ENCODE assay signal across 20 mouse cellular contexts in the genomic region with DNA sequence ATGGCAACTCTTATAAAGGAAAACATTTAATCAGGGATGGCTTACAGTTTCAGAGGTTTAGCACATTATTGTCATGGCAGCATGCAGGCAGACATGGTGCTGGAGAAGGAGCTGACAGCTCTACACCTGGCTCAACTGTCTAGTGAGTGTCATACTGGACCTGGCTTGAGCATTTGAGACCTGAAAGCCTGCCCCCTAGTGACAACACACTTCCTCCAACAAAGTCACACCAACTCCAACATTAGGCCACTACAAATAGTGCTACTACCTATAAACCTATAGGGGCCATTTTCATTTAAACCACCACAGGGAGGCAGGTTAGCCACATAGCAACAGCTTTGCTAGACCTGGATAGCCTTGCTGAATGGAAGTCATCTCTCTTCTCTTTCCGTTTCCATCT. TPM values are rescaled to one million over a fixed set of nuclear protein-coding genes. Genes with fewer than 3 reads are reported as not detected.
DNase-seq lines count a peak whose midpoint lies in the region; ATAC-seq and TF ChIP-seq lines count a peak whose summit lies in the region.
"Had no signal": no experiment of that assay in that cellular context is flagged by ENCODE, and none has a peak within 500 bp of the region (broad histone marks: within the 10 kb centered on the region; RNA-seq: fewer than 3 reads in every experiment).

No protein-coding gene starts in this region.

- TF ChIP-seq POLR2A in liver, adult 2 months (IDR thresholded peaks at IDR 0.05; ENCODE audit: extremely low read depth, insufficient read depth, low read length) = no peak

- H3K27ac ChIP-seq in heart, embryonic 10.5 days = no peak overlapping the region
- H3K27ac ChIP-seq in liver, adult 2 months (replicated peaks; ENCODE audit: insufficient read depth, low read depth, low read length) = no peak overlapping the region
- no peak overlapping the region for H3K27ac ChIP-seq in liver, embryonic 12.5 days
- H3K27ac ChIP-seq: embryonic facial prominence, embryonic 13.5 days; limb, embryonic 10.5 days; macrophage; midbrain, embryonic 12.5 days; neural tube, embryonic 13.5 days had no signal

- H3K4me1 ChIP-seq in heart, embryonic 10.5 days = peaks cover 7% of the 10 kb centered on the region; the same call in 1 of the 2 replicates
- H3K4me1 ChIP-seq in liver, adult 2 months (ENCODE audit: control insufficient read depth, insufficient read depth, low read length) = no peaks in the 10 kb centered on the region
- no peaks in the 10 kb centered on the region for H3K4me1 ChIP-seq in liver, embryonic 12.5 days
- H3K4me1 ChIP-seq: embryonic facial prominence, embryonic 13.5 days; limb, embryonic 10.5 days; midbrain, embryonic 12.5 days; neural tube, embryonic 13.5 days had no signal

- H3K9me3 ChIP-seq in heart, embryonic 10.5 days = no peaks in the 10 kb centered on the region
- H3K9me3 ChIP-seq in liver, embryonic 12.5 days (replicated peaks) = no peaks in the 10 kb centered on the region
- H3K9me3 ChIP-seq: embryonic facial prominence, embryonic 13.5 days; heart, embryonic 12.5 days; limb, embryonic 10.5 days; midbrain, embryonic 12.5 days; neural tube, embryonic 13.5 days had no signal

- ATAC-seq in liver, embryonic 12.5 days = no peak
- peak; percentile 68 for ATAC-seq in megakaryocyte progenitor cell, adult 5-6 weeks (replicated peaks; ENCODE audit: poor library complexity)
- ATAC-seq in cerebellum, adult (ENCODE audit: insufficient number of reproducible peaks, low FRiP score, low TSS enrichment) = no peak
- ATAC-seq: forebrain, postnatal 0 days; hindbrain, embryonic 16.5 days had no signal

- H3K9ac ChIP-seq in liver, adult 2 months (ENCODE audit: low read depth, low read length) = no peak overlapping the region
- H3K9ac ChIP-seq in liver, embryonic 12.5 days = no peak overlapping the region
- H3K9ac ChIP-seq: embryonic facial prominence, embryonic 13.5 days; forebrain, postnatal 0 days; heart, embryonic 12.5 days; midbrain, embryonic 12.5 days; neural tube, embryonic 13.5 days had no signal

- no peaks in the 10 kb centered on the region for H3K79me2 ChIP-seq in liver, adult 2 months (ENCODE audit: control insufficient read depth, insufficient read depth, low read length)

- H3K4me3 ChIP-seq in heart, embryonic 10.5 days = no peak overlapping the region
- no peak overlapping the region for H3K4me3 ChIP-seq in liver, adult 2 months (ENCODE audit: insufficient read depth, low read depth, low read length)
- H3K4me3 ChIP-seq in liver, embryonic 12.5 days = no peak overlapping the region
- H3K4me3 ChIP-seq: embryonic facial prominence, embryonic 13.5 days; heart, embryonic 12.5 days; limb, embryonic 10.5 days; midbrain, embryonic 12.5 days; neural tube, embryonic 13.5 days had no signal

- 86% methylated on average over 1 of the region's 1 CpGs for WGBS in heart, embryonic 10.5 days
- WGBS in liver, adult 2 months = 93% methylated on average over 1 of the region's 1 CpGs
- WGBS in liver, embryonic 12.5 days (ENCODE audit: insufficient replicate concordance) = 88% methylated on average over 1 of the region's 1 CpGs

- peak; percentile 45 for TF ChIP-seq CTCF in liver, adult 2 months (IDR thresholded peaks at IDR 0.05; ENCODE audit: low read depth, low read length)

- intact Hi-C loops in left cerebral cortex, postnatal 25 days (cut with DNase I) = no loop called here

- H3K36me3 ChIP-seq in heart, embryonic 10.5 days = no peaks in the 10 kb centered on the region
- no peaks in the 10 kb centered on the region for H3K36me3 ChIP-seq in liver, adult 2 months (ENCODE audit: control insufficient read depth, insufficient read depth, low read length)
- no peaks in the 10 kb centered on the region for H3K36me3 ChIP-seq in liver, embryonic 12.5 days
- H3K36me3 ChIP-seq: embryonic facial prominence, embryonic 13.5 days; heart, embryonic 12.5 days; limb, embryonic 10.5 days; midbrain, embryonic 12.5 days; neural tube, embryonic 13.5 days had no signal

- no peaks in the 10 kb centered on the region for H3K27me3 ChIP-seq in heart, embryonic 10.5 days (ENCODE audit: insufficient read depth, poor library complexity, severe bottlenecking)
- H3K27me3 ChIP-seq in liver, adult 2 months (ENCODE audit: control insufficient read depth, insufficient read depth, low read length) = no peaks in the 10 kb centered on the region
- no peaks in the 10 kb centered on the region for H3K27me3 ChIP-seq in liver, embryonic 12.5 days (replicated peaks)
- H3K27me3 ChIP-seq: embryonic facial prominence, embryonic 13.5 days; heart, embryonic 12.5 days; midbrain, embryonic 12.5 days; neural tube, embryonic 13.5 days had no signal

- H3K4me2 ChIP-seq in liver, embryonic 12.5 days = no peak overlapping the region
- H3K4me2 ChIP-seq: embryonic facial prominence, embryonic 13.5 days; heart, embryonic 12.5 days; midbrain, embryonic 12.5 days; neural tube, embryonic 13.5 days had no signal

- DNase-seq in heart, adult 11 months = peak; percentile 56
- DNase-seq in heart, embryonic 10.5 days (ENCODE audit: low spot score) = no peak
- peak; percentile 56 for DNase-seq in liver, adult 2 months (ENCODE audit: extremely low read depth, low read depth, low spot score)
- DNase-seq in NIH3T3 (ENCODE audit: low read depth) = peak; percentile 19
- DNase-seq in left cerebral cortex, postnatal 25 days (ENCODE audit: low spot score in 2 of 2) = no peak
- DNase-seq: adrenal gland, postnatal 36 days; cerebellum, adult 9-11 months; forebrain, postnatal 0 days; kidney, adult 9 months; right cerebral cortex, postnatal 25 days had no signal

RNA-seq across cellular contexts. Expression of gene Ywhaq, which starts 24.4 kb away (rescaled TPM):
- polyA plus RNA-seq in heart, embryonic 10.5 days (2016; fragmentation: Nextera tagmentation; extraction: Ambion mirVana) = 634 and 738 TPM in 2 replicates
- 78.0 and 81.4 TPM in 2 replicates for total RNA-seq in liver, adult 2 months (2014; rRNA removed)
- polyA plus RNA-seq in liver, adult 2 months (2012; rRNA removed) = 25.7 and 33.4 TPM in 2 replicates
- 325 and 327 TPM in 2 replicates for polyA plus RNA-seq in liver, embryonic 12.5 days (2016; fragmentation: Nextera tagmentation; extraction: Ambion mirVana)
- 333 and 362 TPM in 2 replicates for total RNA-seq in megakaryocyte progenitor cell, adult 5-6 weeks (2015)
- total RNA-seq in megakaryocyte progenitor cell, adult 5-6 weeks (2017) = 169 and 171 TPM in 2 replicates
- total RNA-seq in left cerebral cortex, postnatal 25 days (2021) = 100 to 1,000 TPM; 445 to 481 TPM

Comparison
In these comparisons a context has a peak if more than half of its experiments do, and no peak if none do; other contexts are left out.
1. DNase-seq: peak in heart, adult 11 months (single experiment), liver, adult 2 months (single experiment) and NIH3T3 (single experiment); none in heart, embryonic 10.5 days (single experiment) and left cerebral cortex, postnatal 25 days (0 of 2).